Mouse (Mus musculus) midbrain, embryonic 15.5 days (tissue): Measurements from ENCODE around the gene Ank2. TPM values are rescaled to one million over a fixed set of nuclear protein-coding genes. Genes with fewer than 3 reads are reported as not detected.

Source experiments
- ATAC-seq: fragments of 200-750 bp; cut with Nextera tagmentation; replicated peaks from 2 replicates; pipeline ENCODE4 v1.8.0; 2017; ENCODE audit warnings: moderate TSS enrichment
- H3K27ac ChIP-seq: fragments of 300-500 bp; sonication (generic); 2 replicates; pipeline ENCODE4 v1.5.1; 2015; ENCODE audit warnings: mild to moderate bottlenecking, inconsistent platforms
- H3K27me3 ChIP-seq: fragments of 300-500 bp; sonication (generic); replicated peaks from 2 replicates; pipeline ENCODE4 v1.6.1; 2015; ENCODE audit warnings: inconsistent platforms
- H3K36me3 ChIP-seq: fragments of 300-500 bp; sonication (generic); replicated peaks from 2 replicates; pipeline ENCODE4 v1.6.1; 2015; ENCODE audit warnings: inconsistent platforms
- H3K4me1 ChIP-seq: fragments of 300-500 bp; sonication (generic); 2 replicates; pipeline ENCODE4 v1.6.1; 2015; ENCODE audit warnings: inconsistent platforms
- H3K4me2 ChIP-seq: fragments of 300-500 bp; sonication (generic); 2 replicates; pipeline ENCODE4 v1.6.1; 2015; ENCODE audit warnings: inconsistent platforms, mild to moderate bottlenecking, moderate library complexity
- H3K4me3 ChIP-seq: fragments of 300-500 bp; sonication (generic); 2 replicates; pipeline ENCODE4 v1.5.1; 2015; ENCODE audit warnings: mild to moderate bottlenecking, inconsistent platforms
- H3K9ac ChIP-seq: fragments of 300-500 bp; sonication (generic); 2 replicates; pipeline ENCODE4 v1.6.1; 2015; ENCODE audit warnings: mild to moderate bottlenecking, inconsistent platforms
- H3K9me3 ChIP-seq: fragments of 300-500 bp; sonication (generic); 2 replicates; pipeline ENCODE4 v1.6.1; 2016; ENCODE audit warnings: inconsistent platforms
- WGBS: fragments of 180-500 bp; shearing (Covaris S2); methylation state at CpG from one replicate; pipeline ENCODE4 v1.1.7; 2015; ENCODE audit warnings: mixed read lengths; 5-methylcytosine and 5-hydroxymethylcytosine counted together
- polyA plus RNA-seq: library from polyadenylated mRNA; unstranded; fragments of >200 nt; fragmentation: Nextera tagmentation; extraction: Ambion mirVana; gene quantifications from 2 replicates; pipeline ENCODE4 v1.2.1, GENCODE M21; 2015

The Ank2 gene
- polyA plus RNA-seq, 1 experiment from 2014 or later, result 216 TPM

DNA sequence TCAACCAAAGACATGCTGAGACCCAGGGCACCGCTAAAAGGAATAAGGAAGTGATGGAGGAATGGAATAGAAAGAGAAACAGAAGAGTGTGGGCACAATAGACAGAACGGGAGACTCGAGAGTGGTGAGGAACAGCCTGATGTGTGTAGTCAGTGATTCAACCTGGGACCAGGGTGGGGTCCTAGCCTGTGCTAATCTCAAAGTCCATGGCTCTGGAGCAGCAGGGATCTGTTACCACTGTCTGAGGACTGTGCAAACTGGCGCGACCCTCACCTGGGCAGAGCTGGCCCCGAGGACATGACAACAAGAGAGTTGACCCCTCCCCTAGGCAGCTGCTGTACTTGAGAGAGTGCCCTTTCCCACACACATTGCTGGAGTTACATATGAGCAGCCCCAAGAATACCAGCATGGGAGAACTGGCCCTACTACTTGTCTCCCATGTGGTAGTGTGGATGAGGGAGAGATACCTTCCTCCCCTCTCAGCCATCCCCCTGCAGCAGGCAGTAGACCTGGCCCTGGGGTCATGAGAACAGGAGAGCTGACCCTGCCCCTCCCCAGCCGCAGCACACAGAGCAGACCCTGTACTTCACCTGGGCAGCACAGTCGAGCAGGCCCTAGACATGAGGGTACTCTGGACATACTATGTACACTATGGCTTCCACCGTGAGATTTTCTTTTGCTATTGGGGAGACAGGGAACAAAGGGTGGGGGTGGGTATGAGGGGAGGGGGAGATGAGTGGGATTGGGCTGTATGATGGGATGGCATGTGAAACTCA, 493.1 kb downstream of the Ank2 start:
- no peak overlapping the region for H3K4me3 ChIP-seq

DNA sequence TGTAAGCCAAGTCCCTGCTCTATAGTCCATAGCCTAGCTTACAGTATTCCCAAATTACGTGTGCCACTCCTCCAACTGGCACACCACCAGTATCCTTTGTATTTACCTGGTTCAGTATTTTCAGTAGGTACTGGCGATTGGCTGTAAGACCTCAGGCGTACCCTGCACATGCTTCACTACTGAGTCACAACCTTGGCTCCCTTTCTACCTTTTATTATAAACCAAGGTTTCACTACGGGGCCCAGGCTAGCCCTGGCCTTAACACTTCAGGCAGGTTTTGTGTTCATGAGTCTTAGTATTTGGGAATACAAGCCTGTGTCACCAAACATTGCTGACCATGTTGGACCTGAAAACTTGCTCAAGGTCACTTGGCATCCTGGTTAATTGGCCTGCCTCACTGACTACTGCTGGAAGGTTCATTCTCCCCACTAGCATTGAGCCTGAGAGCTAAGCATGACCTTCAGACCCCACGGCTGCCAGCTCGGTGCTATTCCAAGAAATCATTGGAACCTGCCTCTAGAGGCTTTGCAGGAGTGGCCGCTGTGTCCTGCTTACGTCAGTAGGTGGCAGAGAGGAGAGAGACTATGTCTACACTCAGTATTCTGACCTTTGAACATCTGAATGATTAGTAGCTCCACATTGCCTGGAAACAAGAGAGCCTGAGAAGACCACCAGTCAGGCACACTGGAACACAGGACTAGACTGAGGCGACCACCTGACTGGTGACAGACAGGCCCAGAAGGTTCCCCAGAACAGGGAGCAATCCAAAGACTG, 494.1 kb downstream of the Ank2 start:
- WGBS, result 78% methylated on average over 9 of the region's 9 CpGs
- Histone ChIP-seq H3K9ac (no peak overlapping the region), H3K36me3 (peaks cover 23% of the 10 kb centered on the region), H3K9me3 (no peaks in the 10 kb centered on the region), H3K27me3 (no peaks in the 10 kb centered on the region), H3K4me3 (no peak overlapping the region), H3K27ac (no peak overlapping the region), H3K4me2 (no peak overlapping the region), H3K4me1 (no peaks in the 10 kb centered on the region)
- 0 out of 2 replicates have a peak, but pooled peaks have one; percentile 16 for ATAC-seq

More for the DNA sequence above, 493.1 kb downstream of the Ank2 start:
- Histone ChIP-seq H3K4me2 (no peak overlapping the region), H3K9me3 (no peaks in the 10 kb centered on the region), H3K4me1 (no peaks in the 10 kb centered on the region), H3K27me3 (no peaks in the 10 kb centered on the region), H3K9ac (no peak overlapping the region), H3K27ac (no peak overlapping the region), H3K36me3 (peaks cover 32% of the 10 kb centered on the region)
- ATAC-seq, result peak; percentile 40; the same call in 1 of the 2 replicates
- WGBS, result 92% methylated on average over 9 of the region's 9 CpGs

DNA sequence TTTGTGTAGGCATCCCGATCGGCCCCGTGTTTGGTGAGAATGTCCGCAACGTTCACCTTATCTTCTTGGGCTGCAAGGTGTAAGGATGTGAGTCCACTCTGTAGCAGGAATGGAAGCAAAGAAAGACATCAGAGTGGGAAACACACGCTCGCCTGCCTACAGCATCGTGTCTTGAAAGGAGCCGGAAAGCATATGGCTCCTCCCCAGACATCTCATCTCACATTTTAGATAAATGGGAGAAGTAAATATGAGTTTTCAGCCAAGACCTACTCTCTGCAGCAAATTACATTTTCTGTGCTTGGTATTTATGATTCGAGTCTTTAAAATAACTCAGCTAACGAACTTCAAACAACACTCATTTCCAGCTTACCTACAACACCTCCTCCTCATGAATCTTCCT, 495.2 kb downstream of the Ank2 start:
- Histone ChIP-seq H3K27me3 (no peaks in the 10 kb centered on the region), H3K9ac (no peak overlapping the region), H3K4me3 (no peak overlapping the region), H3K4me1 (peaks cover 6% of the 10 kb centered on the region), H3K4me2 (no peak overlapping the region), H3K9me3 (no peaks in the 10 kb centered on the region), H3K27ac (no peak overlapping the region), H3K36me3 (peaks cover 18% of the 10 kb centered on the region)
- ATAC-seq, result no peak
- 93% methylated on average over 11 of the region's 11 CpGs for WGBS

DNA sequence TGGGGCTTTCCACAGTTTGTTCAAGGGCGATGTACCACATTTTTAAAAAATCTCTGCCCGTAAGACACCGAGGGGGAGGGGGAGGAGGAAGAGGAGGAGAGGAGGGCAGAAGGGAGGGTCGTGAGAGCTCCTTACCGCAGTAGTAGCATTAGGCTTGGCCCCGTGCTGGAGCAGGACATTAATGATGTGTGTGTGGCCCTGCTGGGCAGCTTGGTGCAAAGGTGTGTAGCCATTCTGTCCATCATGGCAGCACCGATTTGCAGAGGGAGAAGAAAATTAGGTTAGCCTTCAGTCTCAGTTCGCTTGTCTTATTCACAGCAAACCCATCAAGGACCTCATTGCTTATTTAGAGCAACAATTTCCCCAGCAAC, 500.4 kb downstream of the Ank2 start:
- WGBS, result 5% methylated on average over 8 of the region's 8 CpGs
- Histone ChIP-seq H3K4me2 (peak overlapping the region; percentile 30), H3K9me3 (no peaks in the 10 kb centered on the region), H3K27me3 (no peaks in the 10 kb centered on the region), H3K9ac (no peak overlapping the region), H3K4me1 (peaks cover 35% of the 10 kb centered on the region), H3K27ac (peak overlapping the region; percentile 76), H3K36me3 (0 out of 2 replicates have a peak, but pooled peaks cover 3% of the 10 kb centered on the region), H3K4me3 (no peak overlapping the region)
- peak; percentile 47; the same call in 1 of the 2 replicates for ATAC-seq

- ATAC-seq, result peak; percentile 83
- Histone ChIP-seq H3K4me1 (peaks cover 35% of the 10 kb centered on the region), H3K27me3 (no peaks in the 10 kb centered on the region), H3K4me2 (peak overlapping the region; percentile 30), H3K27ac (peak overlapping the region; percentile 76), H3K36me3 (0 out of 2 replicates have a peak, but pooled peaks cover 3% of the 10 kb centered on the region), H3K9me3 (no peaks in the 10 kb centered on the region), H3K4me3 (no peak overlapping the region), H3K9ac (no peak overlapping the region)
- WGBS, result 5% methylated on average over 12 of the region's 12 CpGs
Observed at GRCm38 (mm10) chr3:126998008-126998741, 501.0 kb downstream of the Ank2 start.

DNA sequence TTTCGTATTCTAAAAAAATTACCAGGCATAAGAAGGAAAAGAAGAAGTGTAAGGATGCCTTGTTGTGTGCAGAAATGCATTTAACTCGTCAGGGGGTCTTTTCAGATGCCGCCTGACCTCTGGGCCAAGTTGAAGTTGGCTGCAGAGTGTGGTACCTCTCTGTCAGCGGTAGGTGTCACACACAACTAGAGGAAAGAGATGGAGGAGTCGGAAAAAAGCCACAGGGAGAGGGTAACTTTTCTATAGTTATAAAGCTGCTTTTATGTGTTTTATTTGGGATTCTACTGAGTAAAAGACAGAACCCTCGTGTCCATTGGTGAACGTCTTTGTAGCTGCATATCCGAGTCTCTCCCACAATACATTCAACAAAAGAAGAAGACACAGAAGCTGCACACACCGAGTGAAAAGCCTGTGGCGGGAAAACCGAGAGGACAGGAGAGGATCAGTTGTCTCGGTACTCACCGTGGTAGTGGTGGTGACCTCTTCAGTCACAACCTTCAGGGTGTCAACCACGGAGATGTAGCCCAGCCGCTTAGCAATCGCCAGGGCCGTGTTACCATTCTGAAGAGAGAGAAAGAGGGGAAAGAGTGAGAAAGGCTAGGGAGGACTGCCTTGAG, 501.7 kb downstream of the Ank2 start:
- Histone ChIP-seq H3K27ac (peak overlapping the region; percentile 76), H3K9ac (no peak overlapping the region), H3K4me3 (no peak overlapping the region), H3K9me3 (no peaks in the 10 kb centered on the region), H3K36me3 (0 out of 2 replicates have a peak, but pooled peaks cover 3% of the 10 kb centered on the region), H3K4me1 (peaks cover 35% of the 10 kb centered on the region), H3K27me3 (no peaks in the 10 kb centered on the region), H3K4me2 (peak overlapping the region; percentile 30)
- WGBS, result 4% methylated on average over 17 of the region's 17 CpGs
- peak; percentile 48 for ATAC-seq

DNA sequence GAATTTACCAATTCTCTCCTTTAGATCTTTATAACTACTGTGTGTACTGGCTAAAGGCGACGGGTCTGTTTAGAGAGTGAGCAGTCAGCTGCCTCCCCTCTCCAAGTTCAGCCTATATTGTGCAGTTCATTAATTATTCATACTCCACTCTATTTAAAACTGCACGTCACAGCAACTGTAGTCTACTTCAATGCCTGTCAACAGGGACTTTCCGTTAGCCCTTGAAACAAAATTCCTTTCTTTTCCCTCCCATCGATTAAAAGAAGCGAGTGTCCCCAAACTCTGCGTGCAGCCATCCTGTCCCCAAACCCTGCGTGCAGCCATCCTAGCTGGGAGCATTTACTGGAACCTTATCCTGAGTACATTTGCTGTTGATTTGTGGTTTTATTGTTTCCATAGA, 502.4 kb downstream of the Ank2 start:
- H3K9me3 ChIP-seq, result no peaks in the 10 kb centered on the region
- no peak; the same call in 1 of the 2 replicates for ATAC-seq
- WGBS, result 15% methylated on average over 8 of the region's 8 CpGs
- no peaks in the 10 kb centered on the region for H3K27me3 ChIP-seq
- H3K27ac ChIP-seq, result peak overlapping the region; percentile 76
- H3K4me3 ChIP-seq, result no peak overlapping the region
- H3K4me2 ChIP-seq, result peak overlapping the region; percentile 30
- H3K9ac ChIP-seq, result no peak overlapping the region
- peaks cover 35% of the 10 kb centered on the region for H3K4me1 ChIP-seq
- H3K36me3 ChIP-seq, result no peaks in the 10 kb centered on the region

- WGBS, result 60% methylated on average over 4 of the region's 4 CpGs
- Histone ChIP-seq H3K36me3 (no peaks in the 10 kb centered on the region), H3K9me3 (no peaks in the 10 kb centered on the region), H3K4me3 (no peak overlapping the region), H3K4me1 (peaks cover 35% of the 10 kb centered on the region), H3K4me2 (no peak overlapping the region), H3K27ac (no peak overlapping the region), H3K9ac (no peak overlapping the region), H3K27me3 (no peaks in the 10 kb centered on the region)
- no peak for ATAC-seq
Observed at GRCm38 (mm10) chr3:126995970-126996369, 503.2 kb downstream of the Ank2 start.

- Histone ChIP-seq H3K36me3 (no peaks in the 10 kb centered on the region), H3K9me3 (no peaks in the 10 kb centered on the region), H3K27ac (no peak overlapping the region), H3K4me1 (peaks cover 31% of the 10 kb centered on the region), H3K4me3 (no peak overlapping the region), H3K4me2 (no peak overlapping the region), H3K9ac (no peak overlapping the region), H3K27me3 (no peaks in the 10 kb centered on the region)
- no peak for ATAC-seq
- 22% methylated on average over 7 of the region's 7 CpGs for WGBS
Observed at GRCm38 (mm10) chr3:126994149-126994548, 505.0 kb downstream of the Ank2 start.

DNA sequence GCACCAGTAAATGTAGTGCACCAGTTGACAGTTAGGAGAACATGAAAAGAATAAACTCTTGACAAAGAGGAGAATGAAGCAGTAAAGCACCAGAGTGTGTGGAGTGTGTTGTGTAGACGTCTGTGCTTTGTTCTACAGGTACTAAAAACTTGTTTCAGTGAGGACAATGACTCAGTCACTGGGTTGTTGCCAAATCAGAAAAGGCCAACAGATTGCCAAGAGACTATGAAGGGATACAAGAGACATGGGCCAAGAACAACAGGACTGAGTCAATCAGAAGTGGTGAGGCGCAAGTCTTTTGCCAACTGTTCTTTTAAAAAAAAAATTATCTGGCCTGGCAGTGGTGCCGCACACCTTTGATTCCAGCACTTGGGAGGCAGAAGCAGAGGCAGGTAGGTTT, 509.2 kb downstream of the Ank2 start:
- no peak for ATAC-seq
- H3K36me3 ChIP-seq, result peaks cover 9% of the 10 kb centered on the region; the same call in 1 of the 2 replicates
- H3K9me3 ChIP-seq, result no peaks in the 10 kb centered on the region
- H3K27ac ChIP-seq, result no peak overlapping the region
- 0 out of 2 replicates have a peak, but pooled peaks cover 5% of the 10 kb centered on the region for H3K4me1 ChIP-seq
- no peak overlapping the region for H3K9ac ChIP-seq
- WGBS, result 81% methylated on average over 3 of the region's 3 CpGs
- H3K4me3 ChIP-seq, result no peak overlapping the region
- no peaks in the 10 kb centered on the region for H3K27me3 ChIP-seq
- no peak overlapping the region for H3K4me2 ChIP-seq

DNA sequence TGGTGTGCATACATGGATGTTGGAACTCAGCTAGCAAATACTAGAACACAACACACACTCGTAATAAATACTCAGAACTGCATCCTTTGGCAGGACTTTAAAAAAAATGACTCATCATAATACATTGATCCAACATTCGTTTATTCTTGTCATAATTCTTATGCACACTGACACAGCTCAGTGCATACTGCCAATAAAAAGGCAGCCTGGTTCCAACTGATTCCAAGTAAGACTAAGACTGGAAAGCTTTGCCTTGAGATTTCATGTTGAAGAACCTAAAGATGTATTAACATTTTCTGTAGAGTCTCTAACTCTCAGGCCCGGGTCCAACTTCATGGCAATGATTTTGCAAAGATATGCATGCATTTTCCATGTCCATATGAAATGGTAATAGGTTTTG, 512.5 kb downstream of the Ank2 start:
- Histone ChIP-seq H3K9ac (no peak overlapping the region), H3K4me3 (no peak overlapping the region), H3K36me3 (peaks cover 11% of the 10 kb centered on the region; the same call in 1 of the 2 replicates), H3K9me3 (no peaks in the 10 kb centered on the region), H3K4me1 (no peaks in the 10 kb centered on the region), H3K4me2 (no peak overlapping the region), H3K27ac (no peak overlapping the region), H3K27me3 (no peaks in the 10 kb centered on the region)
- no peak for ATAC-seq
- WGBS, result 94% methylated on average over 3 of the region's 3 CpGs
